Mouse (Mus musculus): ENCODE measurements around the gene Golga7b. TPM values are rescaled to one million over a fixed set of nuclear protein-coding genes. Genes with fewer than 3 reads are reported as not detected.

The Golga7b gene
- total RNA-seq, 2 experiments from 2014 or later: 64.3 to 64.4 TPM

GRCm38 (mm10) chr19:42249976-42250914 lies 2.9 kb downstream of the Golga7b start:
- DNase-seq (ENCODE audit: low spot score in 2 of 2): no peak

- DNase-seq (ENCODE audit: low spot score in 2 of 2): peak; percentile 39 to 49
Measured at GRCm38 (mm10) chr19:42255438-42255783, 8.0 kb downstream of the Golga7b start.

GRCm38 (mm10) chr19:42255784-42256610 lies 8.6 kb downstream of the Golga7b start:
- DNase-seq (ENCODE audit: low spot score in 2 of 2): peak; percentile 36 to 39

- DNase-seq (ENCODE audit: low spot score in 2 of 2): peak; percentile 53 to 61
Measured at GRCm38 (mm10) chr19:42256611-42257240, 9.4 kb downstream of the Golga7b start.

- DNase-seq (ENCODE audit: low spot score in 2 of 2): no peak
Measured at GRCm38 (mm10) chr19:42257241-42257635, 9.9 kb downstream of the Golga7b start.

GRCm38 (mm10) chr19:42258031-42258430 lies 10.7 kb downstream of the Golga7b start:
- DNase-seq (ENCODE audit: low spot score in 2 of 2): no peak

GRCm38 (mm10) chr19:42258596-42258995 lies 11.2 kb downstream of the Golga7b start:
- DNase-seq (ENCODE audit: low spot score in 2 of 2): no peak

- no peak for DNase-seq (ENCODE audit: low spot score in 2 of 2)
Measured at GRCm38 (mm10) chr19:42260486-42260885, 13.1 kb downstream of the Golga7b start.

GRCm38 (mm10) chr19:42263524-42263923 lies 16.1 kb downstream of the Golga7b start:
- DNase-seq (ENCODE audit: low spot score in 2 of 2): no peak

GRCm38 (mm10) chr19:42268337-42268736 lies 21.0 kb downstream of the Golga7b start:
- DNase-seq (ENCODE audit: low spot score in 2 of 2): no peak

- DNase-seq (ENCODE audit: low spot score in 2 of 2): no peak
Measured at GRCm38 (mm10) chr19:42270119-42270518, 22.7 kb downstream of the Golga7b start.

GRCm38 (mm10) chr19:42271182-42271581 lies 23.8 kb downstream of the Golga7b start:
- DNase-seq (ENCODE audit: low spot score in 2 of 2): no peak

- peak; percentile 76 to 96 for DNase-seq (ENCODE audit: low spot score in 2 of 2)
Measured at GRCm38 (mm10) chr19:42272003-42272963, 24.9 kb downstream of the Golga7b start.

GRCm38 (mm10) chr19:42277288-42277687 lies 29.9 kb downstream of the Golga7b start:
- DNase-seq (ENCODE audit: low spot score in 2 of 2): no peak

- DNase-seq (ENCODE audit: low spot score in 2 of 2): no peak
Measured at GRCm38 (mm10) chr19:42278461-42278860, 31.1 kb downstream of the Golga7b start.

GRCm38 (mm10) chr19:42279611-42280010 lies 32.2 kb downstream of the Golga7b start:
- DNase-seq (ENCODE audit: low spot score in 2 of 2): no peak

- DNase-seq (ENCODE audit: low spot score in 2 of 2): no peak
Measured at GRCm38 (mm10) chr19:42284178-42284577, 36.8 kb downstream of the Golga7b start.

- no peak for DNase-seq (ENCODE audit: low spot score in 2 of 2)
Measured at GRCm38 (mm10) chr19:42288361-42288760, 41.0 kb downstream of the Golga7b start.

GRCm38 (mm10) chr19:42290954-42291661 lies 43.7 kb downstream of the Golga7b start:
- peak; percentile 28 to 71 for DNase-seq (ENCODE audit: low spot score in 2 of 2)

GRCm38 (mm10) chr19:42292106-42292505 lies 44.7 kb downstream of the Golga7b start:
- no peak for DNase-seq (ENCODE audit: low spot score in 2 of 2)
